Mouse (Mus musculus) right cerebral cortex, postnatal 10 days (tissue): ENCODE measurements at regions not wholly inside any gene's neighbourhood (a gene's known extent, or its start where the extent isn't known, plus 50 kb on each side); places are given as distances from the start of the nearest gene placed in this dataset.
A peak's percentile ranks its signal among the peaks of the same experiment; 100 is the strongest.
"Not testable (repeated sequence)": the region's sequence is repeated elsewhere in the genome, so short reads cannot be mapped to it uniquely, and the experiment has no call there.

Experiments used
- DNase-seq, 2 experiments: peaks; one replicate each; pipeline ENCODE4 v3.0.0; 2021; ENCODE audit warnings: low spot score in 2 of 2

DNA sequence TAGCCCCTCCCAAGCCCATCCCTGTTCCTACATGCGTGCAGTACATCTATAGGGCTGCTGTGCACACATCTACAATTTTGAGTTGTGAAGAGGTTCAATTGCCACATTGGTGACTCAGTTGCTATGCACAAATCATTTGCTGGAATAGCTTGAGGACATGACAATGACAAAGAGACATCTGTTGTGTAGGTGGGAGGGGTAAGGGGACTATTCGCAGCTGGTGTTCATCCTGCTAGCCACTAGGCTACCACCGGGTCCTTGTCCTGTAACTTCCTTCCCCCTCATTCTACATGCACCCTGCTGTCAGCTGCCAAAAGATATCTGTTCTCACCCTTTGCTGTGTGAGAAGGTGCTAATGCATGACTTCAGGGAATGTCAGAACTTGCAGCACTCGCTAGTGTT lies 1117.7 kb upstream of the Arrdc3 start:
- peak in 1 of 2 experiments; percentile 17 for DNase-seq

DNA sequence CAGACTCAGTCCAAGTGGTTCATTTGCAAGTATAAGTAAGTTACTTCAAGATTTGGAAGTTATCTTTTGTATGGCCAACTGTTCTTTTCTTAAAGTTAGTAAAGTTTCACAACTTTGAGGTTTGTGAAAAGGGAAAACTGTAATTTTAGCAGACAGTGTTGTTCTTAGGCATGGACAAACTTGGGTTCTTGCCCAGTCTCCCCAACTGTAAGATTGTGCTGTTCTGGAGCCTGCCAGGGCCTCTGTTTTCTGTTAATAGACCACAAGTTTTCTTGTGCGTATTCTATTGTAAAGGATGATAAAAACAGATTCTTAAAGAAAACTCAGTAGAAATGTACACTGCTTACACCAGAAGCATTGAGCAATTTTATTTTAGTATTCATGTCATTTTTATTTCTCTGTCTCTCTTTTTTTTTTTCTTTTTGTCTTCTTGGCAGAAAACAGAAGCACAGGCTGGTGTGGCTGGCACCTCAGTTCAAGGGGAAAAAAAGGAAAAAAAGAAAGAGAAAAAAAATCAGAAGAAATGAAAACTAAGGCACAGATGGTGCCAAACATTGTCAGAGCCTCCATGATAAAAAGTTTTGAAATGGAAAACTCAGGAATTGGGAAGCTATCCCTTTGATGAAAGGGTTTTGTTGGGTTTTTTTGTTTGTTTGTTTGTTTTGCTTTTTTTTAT lies 1098.1 kb upstream of the Arrdc3 start:
- peak; percentile 77 to 88 for DNase-seq

DNA sequence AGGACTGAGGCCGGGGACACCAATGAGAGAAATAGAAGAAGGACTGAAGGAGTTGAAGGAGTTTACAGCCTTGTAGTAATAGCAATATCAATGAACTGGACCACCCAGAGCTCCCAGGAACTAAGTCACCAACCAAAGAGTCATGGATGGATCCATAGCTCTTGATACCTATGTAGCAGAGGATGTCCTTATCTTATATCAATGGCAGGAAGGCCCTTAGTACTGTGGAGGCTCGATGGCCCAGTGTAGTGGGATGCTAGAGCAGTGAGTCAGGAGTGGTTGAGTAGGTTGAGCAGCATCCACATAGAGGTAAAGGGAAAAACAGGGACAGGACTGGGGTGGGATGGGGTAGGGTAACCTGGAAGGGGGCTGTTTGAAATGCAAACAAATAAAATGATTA lies 1081.6 kb upstream of the Arrdc3 start:
- DNase-seq: no peak

DNA sequence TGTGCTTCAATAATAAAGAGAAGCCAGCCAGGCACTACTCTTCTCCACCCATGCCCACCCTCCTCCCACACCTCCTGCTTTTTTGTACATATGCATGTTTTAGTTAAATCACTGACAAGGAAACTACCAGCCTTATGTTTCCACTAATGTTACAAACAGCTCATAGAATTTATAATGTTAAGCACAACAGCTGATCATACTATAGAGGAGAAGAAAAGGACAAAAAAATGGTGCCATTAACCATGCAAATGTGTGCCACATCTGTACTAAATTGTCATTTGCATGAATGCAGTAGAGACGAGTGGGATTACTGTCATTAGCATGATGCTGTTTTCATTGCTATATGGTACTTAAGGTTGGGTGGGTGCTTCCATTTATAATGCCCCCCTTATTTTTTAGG lies 1047.6 kb upstream of the Arrdc3 start:
- no peak for DNase-seq

DNA sequence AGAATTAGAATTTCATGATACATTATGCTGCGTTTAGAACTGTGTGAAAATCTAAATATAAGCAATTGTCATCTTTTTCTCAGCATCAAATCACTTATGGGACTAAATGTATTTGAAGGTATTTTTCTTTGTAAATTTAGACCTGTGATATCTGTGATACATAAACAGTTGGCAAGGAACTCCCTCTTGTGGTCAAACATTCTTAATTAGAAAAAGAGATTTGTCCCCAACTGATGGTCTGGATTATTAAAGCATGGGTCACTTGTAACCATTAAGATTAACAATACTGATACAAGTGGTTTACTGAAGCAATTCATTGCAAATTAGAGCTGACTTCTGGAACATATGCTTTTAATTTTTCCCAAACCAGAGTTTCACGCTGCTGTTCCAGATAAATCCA lies 1038.4 kb upstream of the Arrdc3 start:
- DNase-seq: no peak

DNA sequence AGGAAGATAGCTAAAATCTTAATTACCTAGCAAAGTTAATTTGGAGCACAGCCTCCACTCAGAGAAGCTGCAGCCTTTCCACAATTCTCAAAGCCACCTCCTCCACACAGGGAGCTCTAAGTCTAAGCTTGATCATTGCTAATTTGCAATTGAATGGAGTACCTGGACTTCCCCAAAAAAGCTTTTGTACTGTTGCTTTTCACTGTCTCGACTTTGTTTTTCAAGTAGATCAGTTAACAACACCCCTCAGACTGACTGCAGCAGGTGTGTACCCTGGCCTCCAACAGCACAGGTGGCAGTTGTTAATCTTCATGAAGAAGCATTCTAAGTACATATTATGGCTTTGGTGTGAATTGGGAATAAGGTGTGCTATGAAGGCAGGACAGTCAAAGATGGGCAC lies 1015.7 kb upstream of the Arrdc3 start:
- DNase-seq: not testable (repeated sequence)

DNA sequence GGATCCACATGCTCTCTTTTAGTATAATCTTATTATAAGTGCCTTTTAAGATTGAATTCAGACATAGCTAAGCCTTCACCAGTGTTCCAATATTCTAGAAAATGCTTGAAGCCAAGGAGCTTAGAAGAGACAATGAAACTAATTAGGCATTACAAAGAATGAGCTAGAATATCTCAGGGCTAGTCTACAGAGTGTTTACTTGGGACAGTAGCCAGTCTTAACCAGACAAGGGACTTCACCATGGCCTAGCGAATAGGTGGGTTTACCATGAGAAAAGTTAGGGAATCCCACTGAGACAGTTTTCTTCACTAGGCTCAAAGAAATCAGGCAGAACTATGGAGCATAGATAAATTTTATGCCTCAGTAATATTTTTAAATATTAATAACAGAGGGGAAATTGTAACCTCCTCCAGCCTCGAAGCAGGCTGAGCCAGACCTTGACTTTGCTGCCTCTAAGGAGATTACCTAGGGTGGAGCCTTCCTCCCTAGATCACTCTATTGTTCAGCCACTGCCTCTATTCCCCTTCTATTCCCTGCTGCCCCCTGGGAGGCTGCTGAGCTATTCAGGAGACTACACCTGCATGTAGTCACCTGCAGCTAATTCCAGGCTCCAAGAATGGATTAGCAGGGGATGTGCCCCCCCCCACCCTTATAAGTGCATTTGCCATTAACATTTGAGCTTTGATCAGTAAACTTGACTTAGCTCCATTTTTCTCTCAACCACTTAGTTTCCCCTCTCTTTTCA lies 1014.5 kb upstream of the Arrdc3 start:
- DNase-seq: no peak

DNA sequence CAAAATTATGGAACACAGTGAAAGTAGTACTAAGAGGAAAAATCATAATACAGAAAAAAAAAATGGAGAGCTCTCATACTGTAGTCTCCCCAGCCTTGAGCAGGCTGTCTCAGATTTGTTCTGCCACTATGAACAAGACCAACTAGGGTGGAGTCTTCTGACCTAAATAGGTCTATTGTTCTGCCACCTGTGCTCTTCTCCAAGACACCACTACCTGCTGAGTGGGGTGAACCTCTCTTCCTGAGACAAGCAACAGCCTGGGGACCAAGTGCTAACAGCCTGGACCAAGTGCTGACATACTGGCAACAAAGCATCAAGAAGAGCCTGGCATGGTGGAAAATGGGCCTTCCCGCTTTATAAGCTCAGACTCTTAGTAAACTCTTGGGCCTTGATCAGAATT lies 1003.0 kb upstream of the Arrdc3 start:
- no peak for DNase-seq

DNA sequence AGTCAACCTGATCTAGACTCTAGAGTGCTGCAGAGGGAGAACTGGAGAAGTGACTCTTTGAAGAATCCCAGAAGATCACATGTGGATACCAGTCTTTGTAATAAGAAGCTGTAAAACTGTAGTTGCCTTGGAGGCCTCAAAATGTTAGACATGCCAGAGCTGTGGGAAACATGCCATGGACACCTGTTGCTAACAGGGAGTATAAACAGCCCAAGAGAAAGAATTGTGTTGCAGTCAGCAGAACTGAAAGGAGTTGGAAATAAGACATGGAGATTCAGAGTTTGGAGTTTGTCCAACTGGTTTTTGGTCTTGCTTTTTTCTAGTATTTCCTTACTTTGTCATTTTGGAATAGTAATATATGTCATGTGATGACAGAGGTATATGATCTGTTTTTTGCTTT lies 997.2 kb upstream of the Arrdc3 start:
- peak in 1 of 2 experiments; percentile 18 for DNase-seq

DNA sequence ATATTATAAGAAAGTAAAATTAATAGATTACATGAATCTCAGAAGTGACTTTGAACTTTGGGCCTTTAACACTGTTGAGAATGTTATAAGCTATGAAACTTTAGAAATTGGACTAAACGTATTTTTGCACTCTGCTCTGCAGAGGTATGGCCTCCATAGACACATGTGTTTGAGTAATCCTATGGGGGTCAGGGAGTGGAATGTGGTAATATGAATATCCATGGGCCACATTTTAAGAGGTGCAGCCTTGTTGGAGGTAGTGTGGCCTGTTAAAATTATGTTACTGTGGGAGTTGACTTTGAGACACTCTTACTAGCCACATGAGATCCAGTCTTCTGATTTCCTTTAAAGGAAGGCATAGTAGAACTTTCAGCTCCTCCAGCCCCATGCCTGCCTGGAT lies 996.8 kb upstream of the Arrdc3 start:
- DNase-seq: no peak
